Mouse (Mus musculus): Measurements from ENCODE around the gene Fam169b. TPM values are rescaled to one million over a fixed set of nuclear protein-coding genes. Genes with fewer than 3 reads are reported as not detected.

Gene Fam169b
- polyA plus RNA-seq, 1 experiment: 114 TPM

- Histone ChIP-seq H3K4me3 (ENCODE audit: control insufficient read depth, insufficient read depth, low read length) (no peak overlapping the region), H3K36me3 (ENCODE audit: control insufficient read depth, insufficient read depth, low read length) (no peaks in the 10 kb centered on the region), H3K27me3 (ENCODE audit: control insufficient read depth, insufficient read depth, low read length) (no peaks in the 10 kb centered on the region), H3K27ac (ENCODE audit: control insufficient read depth, insufficient read depth, low read length) (no peak overlapping the region), H3K4me1 (replicated peaks; ENCODE audit: control insufficient read depth, insufficient read depth, low read length) (peaks cover 37% of the 10 kb centered on the region)
- no peak for DNase-seq
- TF ChIP-seq CTCF (IDR thresholded peaks at IDR 0.05; ENCODE audit: borderline replicate concordance, control insufficient read depth, extremely low read depth, insufficient read depth, low read length, poor library complexity) (no peak), POLR2A (IDR thresholded peaks at IDR 0.05; ENCODE audit: control insufficient read depth, extremely low read depth, insufficient read depth, low read length, poor library complexity) (no peak)
- 89% methylated on average over 6 of the region's 6 CpGs for WGBS
These were observed 14.0 kb upstream of the Fam169b start for GRCm38 (mm10) chr7:68259523-68260081.

- Histone ChIP-seq H3K4me1 (replicated peaks; ENCODE audit: control insufficient read depth, insufficient read depth, low read length) (peaks cover 44% of the 10 kb centered on the region), H3K27me3 (ENCODE audit: control insufficient read depth, insufficient read depth, low read length) (no peaks in the 10 kb centered on the region), H3K36me3 (ENCODE audit: control insufficient read depth, insufficient read depth, low read length) (no peaks in the 10 kb centered on the region), H3K4me3 (ENCODE audit: control insufficient read depth, insufficient read depth, low read length) (no peak overlapping the region), H3K27ac (ENCODE audit: control insufficient read depth, insufficient read depth, low read length) (no peak overlapping the region)
- TF ChIP-seq CTCF (IDR thresholded peaks at IDR 0.05; ENCODE audit: borderline replicate concordance, control insufficient read depth, extremely low read depth, insufficient read depth, low read length, poor library complexity) (no peak), POLR2A (IDR thresholded peaks at IDR 0.05; ENCODE audit: control insufficient read depth, extremely low read depth, insufficient read depth, low read length, poor library complexity) (no peak)
- 60% methylated on average over 8 of the region's 8 CpGs for WGBS
- peak; percentile 40 for DNase-seq
These were observed 10.9 kb upstream of the Fam169b start for GRCm38 (mm10) chr7:68262612-68263200.

GRCm38 (mm10) chr7:68263346-68264027 lies 10.2 kb upstream of the Fam169b start:
- peak overlapping the region; percentile 71 for H3K27ac ChIP-seq (ENCODE audit: control insufficient read depth, insufficient read depth, low read length)

GRCm38 (mm10) chr7:68264028-68264453 lies 9.6 kb upstream of the Fam169b start, which contains the start of gene Pgpep1l:
Pgpep1l (minus strand) TSS chr7:68264233.
- Histone ChIP-seq H3K36me3 (ENCODE audit: control insufficient read depth, insufficient read depth, low read length) (no peaks in the 10 kb centered on the region), H3K4me1 (replicated peaks; ENCODE audit: control insufficient read depth, insufficient read depth, low read length) (peaks cover 36% of the 10 kb centered on the region), H3K4me3 (ENCODE audit: control insufficient read depth, insufficient read depth, low read length) (peak within 1 kb of the TSS; percentile 29), H3K27me3 (ENCODE audit: control insufficient read depth, insufficient read depth, low read length) (no peaks in the 10 kb centered on the region), H3K27ac (ENCODE audit: control insufficient read depth, insufficient read depth, low read length) (peak within 1 kb of the TSS; percentile 71)
- WGBS: 45% methylated on average over 25 of the region's 25 CpGs
- TF ChIP-seq POLR2A (IDR thresholded peaks at IDR 0.05; ENCODE audit: control insufficient read depth, extremely low read depth, insufficient read depth, low read length, poor library complexity) (no peak), CTCF (IDR thresholded peaks at IDR 0.05; ENCODE audit: borderline replicate concordance, control insufficient read depth, extremely low read depth, insufficient read depth, low read length, poor library complexity) (no peak)
- peak; percentile 47 for DNase-seq

More at GRCm38 (mm10) chr7:68263346-68264027, 10.2 kb upstream of the Fam169b start:
- no peak for TF ChIP-seq POLR2A (IDR thresholded peaks at IDR 0.05; ENCODE audit: control insufficient read depth, extremely low read depth, insufficient read depth, low read length, poor library complexity)
- Histone ChIP-seq H3K36me3 (ENCODE audit: control insufficient read depth, insufficient read depth, low read length) (no peaks in the 10 kb centered on the region), H3K4me1 (replicated peaks; ENCODE audit: control insufficient read depth, insufficient read depth, low read length) (peaks cover 37% of the 10 kb centered on the region), H3K4me3 (ENCODE audit: control insufficient read depth, insufficient read depth, low read length) (peak overlapping the region; percentile 29), H3K27me3 (ENCODE audit: control insufficient read depth, insufficient read depth, low read length) (no peaks in the 10 kb centered on the region)
- 23% methylated on average over 8 of the region's 8 CpGs for WGBS
- DNase-seq: peak; percentile 38

- H3K27me3 ChIP-seq (ENCODE audit: control insufficient read depth, insufficient read depth, low read length): no peaks in the 10 kb centered on the region
- peak overlapping the region; percentile 7 for H3K4me3 ChIP-seq (ENCODE audit: control insufficient read depth, insufficient read depth, low read length)
- WGBS: 3% methylated on average over 14 of the region's 14 CpGs
- H3K4me1 ChIP-seq (replicated peaks; ENCODE audit: control insufficient read depth, insufficient read depth, low read length): peaks cover 36% of the 10 kb centered on the region
- no peaks in the 10 kb centered on the region for H3K36me3 ChIP-seq (ENCODE audit: control insufficient read depth, insufficient read depth, low read length)
- TF ChIP-seq POLR2A (IDR thresholded peaks at IDR 0.05; ENCODE audit: control insufficient read depth, extremely low read depth, insufficient read depth, low read length, poor library complexity) (peak; percentile 62; the same call in 1 of the 2 replicates), CTCF (IDR thresholded peaks at IDR 0.05; ENCODE audit: borderline replicate concordance, control insufficient read depth, extremely low read depth, insufficient read depth, low read length, poor library complexity) (0 out of 2 replicates have a peak, but pooled peaks have one; percentile 9)
- peak; percentile 89 for DNase-seq
- peak overlapping the region; percentile 71 for H3K27ac ChIP-seq (ENCODE audit: control insufficient read depth, insufficient read depth, low read length)
These were observed 9.1 kb upstream of the Fam169b start for GRCm38 (mm10) chr7:68264531-68264930.

- peaks cover 36% of the 10 kb centered on the region for H3K4me1 ChIP-seq (replicated peaks; ENCODE audit: control insufficient read depth, insufficient read depth, low read length)
- H3K27ac ChIP-seq (ENCODE audit: control insufficient read depth, insufficient read depth, low read length): peak overlapping the region; percentile 8; the same call in 1 of the 2 replicates
- H3K36me3 ChIP-seq (ENCODE audit: control insufficient read depth, insufficient read depth, low read length): no peaks in the 10 kb centered on the region
- 27% methylated on average over 7 of the region's 7 CpGs for WGBS
- no peaks in the 10 kb centered on the region for H3K27me3 ChIP-seq (ENCODE audit: control insufficient read depth, insufficient read depth, low read length)
- no peak for TF ChIP-seq POLR2A (IDR thresholded peaks at IDR 0.05; ENCODE audit: control insufficient read depth, extremely low read depth, insufficient read depth, low read length, poor library complexity)
- TF ChIP-seq CTCF (IDR thresholded peaks at IDR 0.05; ENCODE audit: borderline replicate concordance, control insufficient read depth, extremely low read depth, insufficient read depth, low read length, poor library complexity): no peak
- H3K4me3 ChIP-seq (ENCODE audit: control insufficient read depth, insufficient read depth, low read length): no peak overlapping the region
- DNase-seq: peak; percentile 59
These were observed 8.2 kb upstream of the Fam169b start for GRCm38 (mm10) chr7:68265391-68265790.

Measured in thymus, adult 2 months (tissue).